Mouse (Mus musculus) naive thymus-derived CD4-positive, alpha-beta T cell, adult 2 months (primary cell): Measurements from ENCODE around the gene Stk33.

Source experiments
- DNase-seq: peaks from one replicate; pipeline ENCODE4 v3.0.0-alpha.2; 2011; ENCODE audit warnings: low read depth

Gene Stk33

DNA sequence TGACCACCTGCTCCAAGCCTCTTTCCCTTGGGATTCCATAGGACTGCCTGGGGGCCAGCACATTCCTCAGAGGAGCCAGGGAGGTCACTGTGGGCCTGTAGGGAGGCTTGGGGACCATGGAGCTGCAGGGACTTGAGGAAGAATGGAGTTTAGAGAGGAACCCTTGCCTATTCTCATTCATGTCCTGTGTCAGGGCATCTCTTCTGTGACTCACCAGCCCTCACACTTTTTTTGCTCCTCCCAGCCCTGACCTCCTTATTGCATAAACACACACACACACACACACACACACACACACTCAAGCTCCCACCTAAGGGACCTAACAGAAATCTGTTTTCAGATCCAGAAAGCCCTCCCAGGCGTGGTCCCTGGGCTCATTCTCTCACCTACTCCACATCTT lies 199.5 kb downstream of the Stk33 start:
- DNase-seq, result no peak

DNA sequence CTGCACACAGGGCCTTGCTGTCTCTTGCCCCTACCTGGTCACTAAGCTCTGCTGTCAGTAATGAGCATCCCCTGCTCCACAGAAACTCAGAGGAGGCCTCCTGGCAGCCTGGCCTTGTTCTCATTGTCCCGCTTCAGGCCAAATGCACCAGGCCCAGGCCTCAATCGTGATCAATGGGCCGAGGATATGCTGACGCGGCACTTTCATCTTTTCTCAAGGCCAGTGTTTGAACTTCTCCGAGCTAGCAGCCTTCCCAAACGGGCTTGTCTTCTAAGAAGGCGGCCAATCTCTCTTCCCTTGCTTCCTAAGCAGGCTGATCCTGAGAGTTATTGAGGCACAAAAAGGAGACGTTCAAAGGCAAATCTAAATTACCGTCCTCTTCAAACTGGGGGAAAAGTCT lies 200.2 kb downstream of the Stk33 start:
- DNase-seq, result no peak

- DNase-seq, result no peak
These were observed 203.8 kb downstream of the Stk33 start for GRCm38 (mm10) chr7:109234882-109235640.

GRCm38 (mm10) chr7:109234476-109234875 lies 204.4 kb downstream of the Stk33 start:
- DNase-seq, result no peak

- no peak for DNase-seq
These were observed 207.0 kb downstream of the Stk33 start for GRCm38 (mm10) chr7:109231881-109232321.

GRCm38 (mm10) chr7:109231307-109231706 lies 207.6 kb downstream of the Stk33 start:
- DNase-seq, result no peak

DNA sequence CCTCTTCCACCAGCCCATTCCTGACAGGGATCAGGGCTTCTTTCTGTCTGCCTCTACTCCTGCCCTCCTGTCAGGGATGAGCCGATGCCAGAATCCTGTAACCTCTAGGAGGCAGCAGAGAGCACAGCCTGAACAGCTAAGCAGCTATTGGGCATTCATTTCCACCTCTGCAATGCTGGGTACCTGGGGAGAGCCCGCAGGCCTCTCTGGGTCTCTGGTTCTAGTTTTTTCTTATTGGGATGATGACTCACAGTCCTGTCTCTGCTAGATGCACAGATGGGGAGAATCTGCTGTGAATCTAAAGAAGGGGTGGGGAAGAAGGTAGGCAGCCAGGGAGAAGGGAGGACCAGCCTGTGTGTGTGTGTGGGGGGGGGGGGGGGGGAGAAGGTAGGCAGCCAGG lies 208.1 kb downstream of the Stk33 start:
- peak; percentile 29 for DNase-seq
